Mouse (Mus musculus) heart, embryonic 16.5 days (tissue): ENCODE data around the gene Homer1. TPM values are rescaled to one million over a fixed set of nuclear protein-coding genes. Genes with fewer than 3 reads are reported as not detected.

Source experiments
- ATAC-seq: fragments of 200-750 bp; cut with Nextera tagmentation; replicated peaks from 2 replicates; pipeline ENCODE4 v1.8.0; 2017; ENCODE audit warnings: moderate number of reproducible peaks; ENCODE audit not compliant: insufficient read depth, low FRiP score; ENCODE audit errors: extremely low read depth
- H3K27ac ChIP-seq: fragments of 300-500 bp; sonication (generic); 2 replicates; pipeline ENCODE4 v1.5.1; 2014; ENCODE audit warnings: mild to moderate bottlenecking, low read length, control low read depth, moderate library complexity
- H3K27me3 ChIP-seq: fragments of 300-500 bp; sonication (generic); 2 replicates; pipeline ENCODE4 v1.6.1; 2014; ENCODE audit warnings: low read length, mixed read lengths; ENCODE audit not compliant: control insufficient read depth, insufficient read depth
- H3K36me3 ChIP-seq: fragments of 300-500 bp; sonication (generic); 2 replicates; pipeline ENCODE4 v1.6.1; 2014; ENCODE audit not compliant: control insufficient read depth, insufficient read depth
- H3K4me1 ChIP-seq: fragments of 300-500 bp; sonication (generic); 2 replicates; pipeline ENCODE4 v1.6.1; 2014; ENCODE audit warnings: low read length, mixed read lengths; ENCODE audit not compliant: control insufficient read depth, insufficient read depth
- H3K4me2 ChIP-seq: fragments of 300-500 bp; sonication (generic); 2 replicates; pipeline ENCODE4 v1.6.1; 2014; ENCODE audit warnings: low read depth, mild to moderate bottlenecking, control low read depth, low read length
- H3K4me3 ChIP-seq: fragments of 300-500 bp; sonication (generic); 2 replicates; pipeline ENCODE4 v1.5.1; 2014; ENCODE audit warnings: mild to moderate bottlenecking, control low read depth, low read length
- H3K9ac ChIP-seq: fragments of 300-500 bp; sonication (generic); 2 replicates; pipeline ENCODE4 v1.6.1; 2014; ENCODE audit warnings: low read length, control low read depth
- H3K9me3 ChIP-seq: fragments of 300-500 bp; sonication (generic); replicated peaks from 2 replicates; pipeline ENCODE4 v1.6.1; 2016; ENCODE audit warnings: low read length; ENCODE audit not compliant: control insufficient read depth
- WGBS: fragments of 180-500 bp; shearing (Covaris S2); extraction: QIAGEN DNeasy Blood & Tissue Kit; methylation state at CpG from one replicate; pipeline ENCODE4 v1.1.7; 2014; 5-methylcytosine and 5-hydroxymethylcytosine counted together
- polyA plus RNA-seq: library from polyadenylated mRNA; unstranded; fragments of >200 nt; fragmentation: Nextera tagmentation; extraction: Ambion mirVana; gene quantifications from 2 replicates; pipeline ENCODE4 v1.2.1, GENCODE M21; 2015

Homer1 gene
- polyA plus RNA-seq, 1 experiment from 2014 or later = 13.9 TPM

GRCm38 (mm10) chr13:93352030-93352429 is 52.6 kb downstream of the Homer1 start:
- Histone ChIP-seq H3K4me3 (no peak overlapping the region), H3K9ac (no peak overlapping the region), H3K27ac (no peak overlapping the region), H3K4me2 (no peak overlapping the region), H3K9me3 (no peaks in the 10 kb centered on the region), H3K36me3 (peaks cover 8% of the 10 kb centered on the region; the same call in 1 of the 2 replicates), H3K27me3 (no peaks in the 10 kb centered on the region), H3K4me1 (no peaks in the 10 kb centered on the region)
- no peak for ATAC-seq
- WGBS = 79% methylated on average over 2 of the region's 2 CpGs

GRCm38 (mm10) chr13:93354420-93355278 is 55.2 kb downstream of the Homer1 start:
- Histone ChIP-seq H3K27me3 (no peaks in the 10 kb centered on the region), H3K36me3 (peaks cover 8% of the 10 kb centered on the region; the same call in 1 of the 2 replicates), H3K4me2 (no peak overlapping the region), H3K4me1 (no peaks in the 10 kb centered on the region), H3K27ac (no peak overlapping the region), H3K4me3 (no peak overlapping the region), H3K9ac (no peak overlapping the region), H3K9me3 (no peaks in the 10 kb centered on the region)
- WGBS = 78% methylated on average over 7 of the region's 7 CpGs
- ATAC-seq = no peak

- H3K4me2 ChIP-seq = no peak overlapping the region
- no peaks in the 10 kb centered on the region for H3K9me3 ChIP-seq
- H3K27me3 ChIP-seq = no peaks in the 10 kb centered on the region
- no peak for ATAC-seq
- H3K4me1 ChIP-seq = no peaks in the 10 kb centered on the region
- H3K36me3 ChIP-seq = peaks cover 8% of the 10 kb centered on the region; the same call in 1 of the 2 replicates
- WGBS = 89% methylated on average over 6 of the region's 6 CpGs
- no peak overlapping the region for H3K9ac ChIP-seq
- H3K27ac ChIP-seq = no peak overlapping the region
- no peak overlapping the region for H3K4me3 ChIP-seq
Observed at GRCm38 (mm10) chr13:93355279-93355587, 55.8 kb downstream of the Homer1 start.

GRCm38 (mm10) chr13:93358522-93358921 is 59.1 kb downstream of the Homer1 start:
- Histone ChIP-seq H3K36me3 (peaks cover 7% of the 10 kb centered on the region; the same call in 1 of the 2 replicates), H3K9ac (no peak overlapping the region), H3K4me3 (no peak overlapping the region), H3K27me3 (no peaks in the 10 kb centered on the region), H3K27ac (no peak overlapping the region), H3K4me1 (no peaks in the 10 kb centered on the region), H3K9me3 (no peaks in the 10 kb centered on the region), H3K4me2 (no peak overlapping the region)
- no peak for ATAC-seq
- WGBS = 95% methylated on average over 1 of the region's 1 CpGs

GRCm38 (mm10) chr13:93367555-93367954 is 68.1 kb downstream of the Homer1 start:
- Histone ChIP-seq H3K36me3 (0 out of 2 replicates have a peak, but pooled peaks cover 2% of the 10 kb centered on the region), H3K4me1 (peaks cover 2% of the 10 kb centered on the region; the same call in 1 of the 2 replicates), H3K9me3 (no peaks in the 10 kb centered on the region), H3K27me3 (no peaks in the 10 kb centered on the region), H3K27ac (no peak overlapping the region), H3K4me2 (no peak overlapping the region), H3K4me3 (no peak overlapping the region), H3K9ac (no peak overlapping the region)
- 76% methylated on average over 5 of the region's 5 CpGs for WGBS
- no peak for ATAC-seq

- no peaks in the 10 kb centered on the region for H3K27me3 ChIP-seq
Observed at GRCm38 (mm10) chr13:93368812-93369584, 69.6 kb downstream of the Homer1 start.

GRCm38 (mm10) chr13:93374457-93374856 is 75.0 kb downstream of the Homer1 start:
- WGBS = 92% methylated on average over 5 of the region's 5 CpGs
- Histone ChIP-seq H3K27me3 (no peaks in the 10 kb centered on the region), H3K4me2 (no peak overlapping the region), H3K9me3 (peaks cover 4% of the 10 kb centered on the region; the same call in 1 of the 2 replicates), H3K36me3 (peaks cover 6% of the 10 kb centered on the region; the same call in 1 of the 2 replicates), H3K9ac (no peak overlapping the region), H3K4me1 (peaks cover 3% of the 10 kb centered on the region; the same call in 1 of the 2 replicates), H3K4me3 (no peak overlapping the region), H3K27ac (no peak overlapping the region)
- no peak for ATAC-seq

More at GRCm38 (mm10) chr13:93368812-93369584, 69.6 kb downstream of the Homer1 start:
- Histone ChIP-seq H3K9ac (no peak overlapping the region), H3K27ac (no peak overlapping the region), H3K36me3 (peaks cover 3% of the 10 kb centered on the region; the same call in 1 of the 2 replicates), H3K9me3 (no peaks in the 10 kb centered on the region), H3K4me1 (peaks cover 2% of the 10 kb centered on the region; the same call in 1 of the 2 replicates), H3K4me2 (no peak overlapping the region), H3K4me3 (no peak overlapping the region)
- no peak for ATAC-seq
- 74% methylated on average over 7 of the region's 7 CpGs for WGBS

GRCm38 (mm10) chr13:93378493-93378892 is 79.1 kb downstream of the Homer1 start:
- ATAC-seq = no peak
- peaks cover 6% of the 10 kb centered on the region; the same call in 1 of the 2 replicates for H3K36me3 ChIP-seq
- peaks cover 3% of the 10 kb centered on the region; the same call in 1 of the 2 replicates for H3K4me1 ChIP-seq
- H3K9ac ChIP-seq = no peak overlapping the region
- 79% methylated on average over 1 of the region's 1 CpGs for WGBS
- no peaks in the 10 kb centered on the region for H3K27me3 ChIP-seq
- peaks cover 4% of the 10 kb centered on the region; the same call in 1 of the 2 replicates for H3K9me3 ChIP-seq
- no peak overlapping the region for H3K4me3 ChIP-seq
- H3K27ac ChIP-seq = no peak overlapping the region
- H3K4me2 ChIP-seq = no peak overlapping the region
